Mouse (Mus musculus): ENCODE results near the gene Pim3.

Gene Pim3

DNA sequence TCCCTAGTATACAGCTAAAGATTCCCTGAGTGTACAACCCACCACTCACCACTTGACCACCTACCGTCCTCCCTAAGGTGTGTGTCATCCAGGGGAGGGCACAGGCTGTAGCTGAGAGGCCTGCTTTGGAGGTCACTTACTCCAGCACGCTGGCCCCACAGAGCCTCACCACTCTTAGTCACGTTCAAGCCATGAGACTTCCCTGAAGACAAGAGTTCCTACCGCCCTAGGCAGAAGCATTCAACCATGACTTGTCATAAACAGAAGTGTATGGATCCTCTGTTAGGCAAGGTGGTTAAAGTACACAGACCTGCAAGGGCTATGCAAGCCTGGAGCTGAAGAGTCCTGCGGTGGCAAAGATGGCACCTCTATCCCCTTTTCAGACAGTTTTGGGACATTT is 31.3 kb upstream of the Pim3 start:
- TF ChIP-seq GATA4 (IDR thresholded peaks at IDR 0.05; ENCODE audit: insufficient replicate concordance, low read length) = no peak

GRCm38 (mm10) chr15:88831482-88831881 is 30.5 kb upstream of the Pim3 start:
- peak; percentile 58; the same call in 1 of the 2 replicates for TF ChIP-seq GATA4 (IDR thresholded peaks at IDR 0.05; ENCODE audit: insufficient replicate concordance, low read length)

GRCm38 (mm10) chr15:88832536-88832935 is 29.4 kb upstream of the Pim3 start:
- TF ChIP-seq GATA4 (IDR thresholded peaks at IDR 0.05; ENCODE audit: insufficient replicate concordance, low read length) = no peak

DNA sequence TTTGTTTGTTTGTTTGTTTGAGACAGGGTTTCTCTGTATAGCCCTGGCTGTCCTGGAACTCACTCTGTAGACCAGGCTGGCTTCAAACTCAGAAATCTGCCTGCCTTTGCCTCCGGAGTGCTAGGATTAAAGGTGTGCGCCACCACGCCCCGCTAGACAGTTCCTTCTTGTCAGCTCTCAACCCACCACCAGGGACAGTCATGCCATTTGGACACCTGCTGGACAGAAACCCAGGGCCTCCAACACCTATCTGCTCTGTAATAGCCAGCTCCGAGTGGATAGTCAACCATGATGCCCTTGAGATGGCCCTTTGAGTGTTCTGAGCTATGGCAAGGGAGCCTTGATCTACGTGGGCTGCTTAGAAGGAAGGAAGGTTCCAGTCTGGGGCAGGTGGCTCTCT is 26.0 kb upstream of the Pim3 start:
- TF ChIP-seq GATA4 (IDR thresholded peaks at IDR 0.05; ENCODE audit: insufficient replicate concordance, low read length) = no peak

DNA sequence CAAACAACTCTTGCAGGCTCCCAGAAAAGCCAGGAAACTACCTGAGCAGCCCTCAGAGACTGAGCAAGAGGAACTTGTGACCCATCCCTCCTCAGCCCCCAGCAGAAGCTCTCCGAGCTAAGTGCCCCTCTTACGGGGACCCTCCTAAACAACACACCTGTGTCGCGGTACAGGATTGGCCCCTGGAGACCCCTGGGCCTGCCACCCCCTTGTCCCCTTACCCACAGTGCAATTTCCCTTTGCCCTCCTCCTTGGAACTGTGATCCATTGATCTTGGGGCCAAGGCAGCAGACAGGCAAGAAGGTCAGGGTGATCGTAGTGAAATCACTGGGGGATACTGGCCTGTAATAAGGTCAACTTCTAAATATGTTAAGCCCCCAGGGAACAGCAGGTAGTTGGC is 25.4 kb upstream of the Pim3 start:
- no peak for TF ChIP-seq GATA4 (IDR thresholded peaks at IDR 0.05; ENCODE audit: insufficient replicate concordance, low read length)

DNA sequence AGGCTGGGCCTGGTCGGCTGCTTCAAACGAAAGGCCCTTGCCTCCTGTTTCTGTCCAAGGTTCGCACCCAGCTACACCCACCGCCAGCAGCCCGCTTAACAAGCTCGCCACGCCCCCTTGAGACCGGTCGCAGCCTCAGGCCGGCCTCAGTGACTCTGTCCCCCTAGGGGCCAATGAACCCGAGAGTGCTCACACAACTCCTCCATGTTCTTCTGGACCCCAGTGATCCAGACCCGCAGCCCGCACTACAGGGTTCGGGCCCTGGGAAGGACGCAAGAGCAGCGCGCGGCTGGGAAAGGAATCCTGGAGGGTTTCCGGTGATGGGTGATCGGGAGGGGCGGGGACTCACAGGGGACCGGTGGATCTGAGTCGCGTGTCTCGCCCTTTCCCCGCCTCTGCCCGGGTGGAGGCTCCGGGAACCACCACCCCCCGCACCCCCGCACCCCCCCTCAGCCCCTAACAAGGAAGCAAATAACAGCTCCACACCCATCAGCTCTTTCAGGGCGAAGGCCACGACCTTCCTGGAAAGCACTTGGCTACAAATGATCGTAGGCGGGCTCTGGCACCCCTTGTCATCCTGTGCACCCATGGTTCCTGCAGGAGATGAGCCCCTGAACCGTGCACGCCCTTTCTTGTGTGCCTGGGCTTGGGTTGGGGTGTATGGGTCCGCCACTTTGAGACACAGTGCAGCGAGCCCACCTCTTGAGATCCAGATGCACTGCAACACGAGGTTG is 24.6 kb upstream of the Pim3 start:
- TF ChIP-seq GATA4 (IDR thresholded peaks at IDR 0.05; ENCODE audit: insufficient replicate concordance, low read length) = no peak; the same call in 1 of the 2 replicates

DNA sequence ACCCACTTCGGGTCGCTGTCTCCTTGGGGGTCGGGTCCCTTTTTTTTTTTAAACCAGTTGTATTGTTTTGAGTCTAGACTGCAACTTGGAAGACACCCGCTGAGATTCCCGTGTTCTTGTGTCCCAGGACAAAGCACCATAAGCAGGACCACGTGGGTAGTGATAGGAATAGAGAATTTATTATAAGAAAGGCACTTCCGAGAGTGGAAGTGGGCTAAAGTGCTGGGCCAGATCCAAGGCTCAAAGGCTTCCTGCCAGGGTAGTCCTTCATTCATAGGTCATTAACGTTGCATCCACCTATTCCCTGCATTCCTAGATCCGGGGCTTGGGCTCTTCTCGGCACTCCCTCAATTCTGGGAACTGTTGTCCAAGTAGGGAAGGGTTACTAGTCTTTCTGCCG is 24.0 kb upstream of the Pim3 start:
- no peak for TF ChIP-seq GATA4 (IDR thresholded peaks at IDR 0.05; ENCODE audit: insufficient replicate concordance, low read length)

DNA sequence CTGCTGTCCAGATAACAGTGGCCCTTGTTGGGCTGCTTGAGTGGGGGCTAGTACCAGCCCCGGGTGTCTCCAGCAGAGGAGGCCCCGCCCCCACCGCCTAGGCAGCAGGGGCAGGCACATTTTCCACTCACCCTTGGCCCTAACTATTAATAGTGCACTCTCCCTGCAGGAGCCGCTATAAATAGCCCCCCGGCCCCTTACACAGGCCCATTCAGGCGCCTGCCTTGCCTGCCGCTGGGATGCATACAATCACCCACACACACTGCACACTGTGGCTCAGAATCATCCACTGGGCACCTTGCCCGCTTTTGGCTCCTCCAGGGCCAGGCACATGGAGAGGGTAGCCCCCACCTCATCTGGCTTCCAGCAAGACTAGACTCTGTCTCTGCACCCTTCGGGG is 22.7 kb upstream of the Pim3 start:
- TF ChIP-seq GATA4 (IDR thresholded peaks at IDR 0.05; ENCODE audit: insufficient replicate concordance, low read length) = no peak

GRCm38 (mm10) chr15:88840126-88840525 is 21.9 kb upstream of the Pim3 start:
- peak; percentile 69; the same call in 1 of the 2 replicates for TF ChIP-seq GATA4 (IDR thresholded peaks at IDR 0.05; ENCODE audit: insufficient replicate concordance, low read length)

DNA sequence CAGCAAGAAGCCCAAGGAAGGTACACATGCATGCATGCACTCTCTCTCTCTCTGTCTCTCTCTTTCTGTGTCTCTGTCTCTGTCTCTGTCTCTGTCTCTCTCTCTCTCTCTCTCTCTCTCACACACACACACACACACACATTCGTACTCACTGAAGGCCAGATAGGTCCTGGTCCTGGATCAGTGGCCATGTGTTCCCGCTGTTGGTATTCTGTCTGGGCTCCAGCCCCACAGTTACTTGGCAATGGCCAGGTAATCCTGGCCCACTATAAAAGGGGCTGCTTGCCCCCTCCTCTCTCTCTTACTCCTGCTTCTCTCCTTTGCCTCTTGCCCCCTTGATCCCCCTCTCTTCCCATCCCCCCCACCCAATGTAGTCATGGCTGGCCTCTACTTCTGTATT is 20.8 kb upstream of the Pim3 start:
- TF ChIP-seq GATA4 (IDR thresholded peaks at IDR 0.05; ENCODE audit: insufficient replicate concordance, low read length) = no peak

DNA sequence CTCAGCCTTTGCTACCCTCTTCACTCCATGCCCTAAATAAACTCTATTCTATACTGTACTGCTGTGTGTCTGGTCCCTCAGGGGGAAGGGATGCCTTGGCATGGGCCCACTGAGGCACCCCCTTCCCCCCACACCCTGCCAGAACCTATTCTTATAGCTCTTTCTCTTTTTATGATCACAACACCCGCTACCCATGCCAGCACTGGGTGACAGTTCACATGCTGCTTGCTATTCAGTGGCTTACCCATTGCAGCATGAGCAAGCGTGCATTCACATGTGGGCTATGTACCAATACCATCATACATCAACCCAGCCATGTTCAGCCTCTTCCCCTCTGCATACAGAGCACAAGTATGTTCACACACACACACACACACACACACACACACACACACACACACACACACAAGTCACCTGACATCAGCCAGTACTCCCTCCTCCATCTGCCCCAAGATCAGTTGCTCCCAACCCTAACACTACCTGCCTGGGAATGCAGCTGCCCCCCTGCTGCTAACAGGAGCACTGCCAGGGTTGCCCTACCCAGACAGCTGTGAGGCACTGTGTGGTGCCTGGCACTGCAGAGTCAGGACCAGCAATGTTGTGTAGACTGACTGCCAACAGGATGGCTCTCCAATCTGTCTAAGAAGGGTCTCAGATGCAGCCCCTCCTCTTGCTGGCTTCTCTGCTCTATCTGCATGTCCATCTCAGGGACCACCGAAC is 20.2 kb upstream of the Pim3 start:
- TF ChIP-seq GATA4 (IDR thresholded peaks at IDR 0.05; ENCODE audit: insufficient replicate concordance, low read length) = no peak

DNA sequence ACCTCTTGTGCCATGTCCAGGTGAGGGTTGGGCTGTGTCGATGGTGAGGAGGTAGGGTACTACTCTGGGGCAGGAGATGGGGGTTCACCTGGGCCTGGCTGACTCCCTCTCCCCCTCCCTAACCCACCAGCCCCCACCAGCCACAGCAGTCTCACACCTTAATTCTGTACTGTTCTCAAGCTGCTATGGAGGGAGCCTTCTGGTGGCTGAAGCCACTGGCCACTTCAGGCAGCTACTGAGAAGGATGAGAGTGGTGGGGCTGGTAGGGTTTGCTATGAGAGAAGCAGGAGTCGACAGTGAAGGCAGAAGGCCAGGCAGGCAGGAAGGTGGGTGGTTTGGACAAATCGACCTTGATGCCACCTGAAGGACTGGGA is 19.7 kb upstream of the Pim3 start:
- TF ChIP-seq GATA4 (IDR thresholded peaks at IDR 0.05; ENCODE audit: insufficient replicate concordance, low read length) = no peak

GRCm38 (mm10) chr15:88843486-88844097 is 18.4 kb upstream of the Pim3 start:
- TF ChIP-seq GATA4 (IDR thresholded peaks at IDR 0.05; ENCODE audit: insufficient replicate concordance, low read length) = no peak

DNA sequence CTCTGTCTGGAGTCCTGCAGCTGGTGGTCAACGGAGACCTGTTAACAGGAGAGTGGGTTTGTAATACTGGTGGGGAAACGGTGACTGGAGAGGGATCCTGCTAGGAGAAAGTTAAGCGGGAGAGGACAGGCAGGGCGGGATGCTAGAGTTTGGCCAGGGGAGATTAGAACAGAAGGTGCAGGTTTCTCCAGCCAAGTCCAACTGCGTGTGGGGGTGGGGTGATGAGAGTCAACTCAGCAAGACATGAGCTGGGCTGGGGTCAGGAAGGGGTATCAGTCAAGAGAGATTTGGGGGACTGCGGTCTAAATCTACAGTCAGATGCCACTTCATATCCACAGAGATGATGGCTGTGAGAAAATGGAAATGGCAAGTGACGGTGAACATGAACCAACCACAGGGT is 17.0 kb upstream of the Pim3 start:
- TF ChIP-seq GATA4 (IDR thresholded peaks at IDR 0.05; ENCODE audit: insufficient replicate concordance, low read length) = no peak

DNA sequence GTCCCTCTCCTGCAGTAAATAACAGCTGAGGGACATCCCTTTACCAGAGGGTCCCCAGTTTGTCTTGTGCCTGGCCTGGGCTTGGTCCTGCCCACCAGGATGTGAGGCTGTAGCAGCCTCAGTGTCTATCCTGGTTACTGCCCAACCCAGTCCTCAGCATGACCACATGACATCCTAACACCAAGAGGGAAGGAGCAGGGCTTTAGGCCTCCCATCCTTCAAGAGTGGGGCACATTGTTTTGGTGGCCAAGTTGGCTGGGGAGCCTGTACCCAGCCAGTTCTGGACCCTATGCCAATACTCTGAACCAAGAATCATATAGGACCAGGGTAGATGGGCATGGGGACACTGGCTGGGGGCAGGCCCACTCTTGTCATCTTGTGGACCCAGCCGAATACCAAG is 13.3 kb upstream of the Pim3 start:
- TF ChIP-seq GATA4 (IDR thresholded peaks at IDR 0.05; ENCODE audit: insufficient replicate concordance, low read length) = no peak

- TF ChIP-seq GATA4 (IDR thresholded peaks at IDR 0.05; ENCODE audit: insufficient replicate concordance, low read length) = no peak
Measured at GRCm38 (mm10) chr15:88849621-88850020, 12.4 kb upstream of the Pim3 start.

Measured in liver, adult (tissue).